Mouse (Mus musculus) R1 (cell line): Measurements from ENCODE around the gene Ntn4.
A peak's percentile ranks its signal among the peaks of the same experiment; 100 is the strongest.

Experiments
- DNase-seq: peaks from one replicate; pipeline ENCODE4 v3.0.0-alpha.2; 2018; ENCODE audit warnings: low read depth, low spot score

The Ntn4 gene

DNA sequence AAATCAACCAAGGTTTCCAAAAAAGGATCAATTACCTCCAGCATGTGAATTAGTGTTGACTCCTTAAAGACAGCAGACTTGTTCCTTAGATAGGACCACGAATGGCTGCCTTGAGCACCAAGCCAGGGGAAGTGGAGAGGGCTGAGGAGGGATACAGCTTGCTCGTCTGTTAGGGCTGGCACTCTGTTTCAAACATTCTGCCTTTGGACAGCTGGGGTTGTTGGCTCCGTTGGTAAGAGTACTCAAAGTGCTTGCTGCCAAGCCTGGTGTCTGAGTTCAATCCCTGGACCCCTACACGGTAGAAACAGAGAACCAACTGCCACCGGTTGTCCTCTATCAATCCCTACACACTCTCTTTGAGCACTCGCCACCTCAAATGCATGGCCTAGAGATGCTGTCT lies 90.0 kb downstream of the Ntn4 start:
- no peak for DNase-seq

DNA sequence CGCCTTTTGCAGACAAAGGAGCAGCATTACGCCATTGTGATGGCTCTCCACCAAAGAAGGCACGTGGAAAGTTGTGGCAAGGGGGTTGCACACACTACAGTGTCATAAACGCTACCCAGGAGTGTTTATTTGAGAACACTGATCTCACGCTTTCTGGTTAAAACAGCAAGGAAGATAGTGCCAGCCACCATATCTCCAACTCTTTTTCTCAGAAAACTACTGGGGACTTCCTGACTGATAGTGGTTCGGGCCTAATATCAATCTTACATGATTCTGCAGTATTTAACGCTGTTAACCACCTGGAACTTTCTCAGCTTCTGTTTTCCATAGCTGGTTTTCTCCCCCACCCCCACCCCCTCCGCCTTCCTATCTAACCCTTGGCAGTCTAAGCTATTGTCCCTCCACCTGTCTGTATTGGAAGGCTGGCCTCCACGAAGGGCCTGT lies 90.8 kb downstream of the Ntn4 start:
- peak; percentile 11 for DNase-seq

DNA sequence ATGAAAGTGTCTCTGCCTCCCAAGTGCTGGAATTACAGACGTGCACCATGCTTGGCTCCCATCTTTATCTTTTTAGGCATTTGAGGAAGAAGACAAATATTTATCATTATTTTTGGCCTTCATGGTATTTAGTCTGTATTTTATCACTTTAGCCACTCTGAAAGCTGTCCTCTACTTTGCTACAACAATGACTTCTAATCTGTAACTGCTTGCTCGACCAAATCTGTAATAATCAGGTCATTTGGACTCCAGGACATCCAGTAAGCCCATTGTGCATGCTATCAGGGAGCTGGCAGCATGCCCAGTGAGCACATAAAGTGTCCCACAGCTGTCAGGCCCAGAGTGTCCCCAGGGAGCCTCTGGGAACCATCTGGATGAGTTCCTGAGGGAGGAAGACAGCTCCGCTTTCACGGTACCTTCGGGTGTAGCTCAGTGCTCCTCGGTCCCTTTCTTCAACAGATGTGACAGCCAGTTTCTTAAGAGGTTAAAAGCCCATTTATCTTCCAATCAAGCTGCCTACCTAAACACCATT lies 95.7 kb downstream of the Ntn4 start:
- no peak for DNase-seq

DNA sequence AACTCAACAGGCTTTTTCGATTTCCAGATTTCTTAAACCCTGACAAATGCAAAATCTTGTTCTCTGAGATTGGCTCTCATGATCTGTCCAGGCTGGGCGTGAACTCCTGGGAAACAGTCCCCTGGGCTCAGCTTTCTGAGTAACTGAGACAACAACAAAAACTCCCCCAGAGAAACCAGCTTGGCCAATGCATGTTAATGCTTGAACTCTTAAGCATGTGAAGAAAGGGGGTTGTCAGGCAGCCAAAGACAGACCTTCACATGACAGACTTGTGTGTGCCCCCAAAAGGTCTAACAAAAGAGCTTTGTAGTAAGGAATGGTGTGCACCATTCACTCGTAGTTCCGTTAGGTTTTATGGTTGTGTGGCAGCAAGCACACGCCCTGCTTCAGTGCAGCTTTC lies 96.6 kb downstream of the Ntn4 start:
- no peak for DNase-seq

DNA sequence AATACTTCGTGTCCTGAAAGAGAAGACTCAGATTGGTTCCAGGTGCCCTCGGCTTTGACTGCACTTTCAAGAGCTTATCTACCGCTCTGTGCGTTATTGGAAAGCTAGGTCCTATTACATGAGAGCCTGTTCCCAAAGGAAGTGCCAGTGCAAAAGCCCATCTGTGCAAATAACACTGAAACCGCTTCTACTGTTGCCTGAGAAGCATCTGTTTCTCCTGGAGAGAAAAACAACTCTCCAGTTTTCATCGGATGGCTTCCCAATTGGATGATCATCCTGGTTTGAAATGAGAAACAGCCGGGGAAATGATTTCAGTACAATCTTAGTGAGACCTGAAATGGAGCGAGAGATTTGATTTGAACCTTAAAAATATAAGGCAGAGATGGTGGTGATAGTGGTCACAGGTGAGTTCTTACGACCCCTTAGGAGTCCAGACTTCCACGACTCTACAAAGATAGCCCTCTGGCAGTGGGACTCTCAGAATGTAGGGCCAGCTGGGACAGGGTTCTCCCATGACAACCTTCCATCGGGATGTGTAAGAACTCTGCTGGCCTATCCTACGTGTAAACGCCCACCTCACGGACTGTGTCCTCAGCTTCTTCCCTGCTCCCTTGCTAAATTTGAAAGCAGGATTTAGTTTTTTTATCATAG lies 101.1 kb downstream of the Ntn4 start:
- DNase-seq: no peak

DNA sequence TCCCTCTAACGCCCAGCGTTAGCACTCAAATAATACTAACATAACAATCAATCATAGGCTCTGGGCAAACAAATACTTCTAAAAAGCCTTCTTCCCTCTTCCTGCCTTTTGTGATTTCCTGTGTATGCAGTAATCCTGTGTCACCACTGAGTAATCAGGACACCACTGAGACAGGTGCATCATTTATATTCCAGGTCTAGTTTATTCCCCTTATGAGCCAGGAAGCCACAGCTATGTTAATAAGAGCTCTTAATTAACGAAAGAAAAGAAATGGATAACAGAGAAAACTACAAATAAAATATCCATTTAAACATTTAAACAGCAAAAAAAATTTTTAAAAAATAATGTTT lies 101.6 kb downstream of the Ntn4 start:
- DNase-seq: no peak

DNA sequence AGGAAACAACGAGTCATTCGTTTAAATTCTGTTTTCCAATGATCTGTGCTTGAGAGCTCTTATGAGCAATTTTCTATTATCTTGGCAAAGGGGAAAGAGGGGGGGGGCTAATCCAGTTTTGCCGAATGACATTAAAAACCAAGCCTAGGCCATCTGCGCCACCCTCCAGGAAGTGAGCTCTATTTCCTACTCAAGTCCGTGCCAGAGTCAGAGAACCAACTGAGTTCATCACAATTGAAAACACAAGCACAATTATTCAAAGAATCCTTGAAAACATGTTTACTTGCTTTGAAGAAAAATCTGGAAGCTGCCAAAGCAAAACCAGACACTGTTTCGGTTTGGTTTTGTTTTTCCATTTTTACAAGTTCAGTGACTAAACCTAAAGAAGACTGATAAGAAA lies 102.1 kb downstream of the Ntn4 start:
- no peak for DNase-seq

DNA sequence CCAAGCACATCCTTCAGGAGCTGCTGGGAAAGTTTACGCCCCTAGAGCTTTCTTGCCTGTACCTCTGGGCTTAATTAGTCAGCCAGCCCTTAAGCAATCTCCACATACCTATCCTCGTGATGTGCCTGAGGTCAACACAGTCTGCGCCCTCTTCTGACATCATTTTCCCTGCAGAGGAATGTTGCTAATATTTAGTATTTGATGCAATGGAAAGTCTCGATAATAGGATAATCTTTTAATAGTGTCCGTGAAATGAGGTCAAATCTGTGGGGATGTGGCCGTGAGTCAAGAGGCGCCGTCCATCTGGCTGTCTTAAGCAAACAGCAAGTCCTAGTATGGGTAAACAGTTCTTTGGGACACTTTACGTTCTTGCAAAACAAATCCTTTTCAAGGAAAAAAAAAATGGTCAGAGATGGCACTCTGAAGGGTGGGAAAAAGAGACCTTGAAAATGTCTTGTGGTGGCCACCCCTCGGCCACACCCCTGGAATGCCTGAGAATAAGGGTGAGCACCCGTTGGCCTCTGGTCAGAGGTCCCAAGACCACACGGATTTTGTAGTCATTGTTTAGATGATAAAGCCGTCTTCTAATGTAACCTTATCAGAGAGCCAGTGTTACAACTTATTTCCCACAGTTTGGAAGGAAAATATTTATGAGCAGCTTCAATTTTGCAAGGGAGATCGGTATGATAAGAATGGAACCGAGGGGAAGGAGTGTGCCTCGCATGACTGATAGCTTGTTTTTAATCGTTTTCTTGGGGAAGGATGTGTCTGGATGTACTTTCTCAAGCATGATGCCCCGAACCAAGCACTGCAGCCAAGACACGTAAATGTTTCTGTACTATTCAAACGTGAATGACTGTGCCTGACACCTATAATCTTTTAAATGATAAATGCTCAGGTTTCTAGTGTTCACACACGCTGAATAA lies 109.0 kb downstream of the Ntn4 start:
- DNase-seq: no peak

DNA sequence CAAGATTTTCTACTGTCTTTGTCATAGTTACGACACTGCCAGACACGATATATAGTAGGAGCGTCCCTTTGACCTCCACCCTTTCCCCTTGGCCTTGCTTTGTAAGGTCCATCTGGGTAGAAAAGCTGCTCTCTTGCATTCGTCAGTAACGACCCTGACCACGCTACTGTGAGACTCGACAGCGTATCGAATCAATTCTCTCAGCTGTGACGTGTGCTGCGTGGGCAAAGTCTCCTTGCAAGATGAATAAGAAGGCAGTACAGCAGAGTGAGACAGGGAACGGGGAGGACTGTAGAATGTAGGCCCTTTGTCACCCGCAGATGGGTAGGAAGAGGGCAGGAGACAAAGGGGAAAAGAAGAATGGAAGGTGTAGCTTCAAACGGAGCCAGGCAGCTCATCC lies 110.8 kb downstream of the Ntn4 start:
- DNase-seq: no peak

DNA sequence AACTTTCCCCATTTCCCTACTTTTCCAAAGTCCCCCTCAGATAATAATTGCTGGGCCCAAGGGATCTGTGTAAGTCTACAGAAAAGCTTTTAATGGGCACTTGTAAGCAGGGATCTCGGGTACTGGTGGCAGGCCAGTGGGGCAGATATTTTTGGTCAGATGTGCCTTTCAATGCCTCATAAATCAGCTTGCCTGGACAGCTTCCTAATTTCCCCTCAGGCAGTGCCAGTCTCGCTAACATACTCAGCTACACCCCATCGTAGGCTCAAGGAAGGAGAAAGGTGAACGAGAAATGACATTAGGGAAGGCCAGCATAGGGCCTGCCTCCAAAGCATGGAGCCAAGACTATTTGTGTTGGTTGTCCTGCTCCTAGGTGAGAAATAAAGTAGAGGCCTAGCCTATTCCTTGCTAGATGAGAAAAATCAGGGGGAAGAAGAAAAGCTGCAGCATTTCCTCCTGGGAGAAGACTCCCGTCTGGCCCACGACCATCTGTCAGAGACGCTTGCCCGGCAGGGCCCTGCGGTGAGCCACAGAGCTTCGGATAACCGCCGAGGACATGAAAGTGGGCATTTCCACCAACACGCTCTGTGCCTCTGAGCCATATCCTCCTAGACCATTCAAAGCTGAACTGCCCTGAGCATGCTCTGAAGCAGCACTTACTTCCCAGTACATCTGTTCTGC lies 113.4 kb downstream of the Ntn4 start:
- no peak for DNase-seq

DNA sequence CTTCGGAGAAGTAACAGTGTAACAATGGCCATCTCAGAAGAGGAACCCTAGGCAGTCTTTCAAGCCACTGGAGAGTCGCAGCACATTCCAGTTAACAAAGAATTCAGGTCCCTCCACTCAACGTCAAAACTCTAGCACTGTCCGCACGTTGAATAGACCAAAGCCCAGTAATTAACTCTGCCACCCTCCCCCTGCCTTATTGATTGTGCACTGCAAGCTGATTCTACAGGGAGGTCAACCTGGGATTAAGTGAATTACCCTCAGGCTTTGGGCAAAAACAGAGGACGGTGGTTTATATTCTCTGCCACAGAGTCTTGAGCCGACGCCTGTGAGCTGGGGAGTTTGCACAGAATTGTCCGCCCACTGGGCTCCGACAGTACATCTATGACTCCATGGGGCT lies 115.7 kb downstream of the Ntn4 start:
- no peak for DNase-seq

DNA sequence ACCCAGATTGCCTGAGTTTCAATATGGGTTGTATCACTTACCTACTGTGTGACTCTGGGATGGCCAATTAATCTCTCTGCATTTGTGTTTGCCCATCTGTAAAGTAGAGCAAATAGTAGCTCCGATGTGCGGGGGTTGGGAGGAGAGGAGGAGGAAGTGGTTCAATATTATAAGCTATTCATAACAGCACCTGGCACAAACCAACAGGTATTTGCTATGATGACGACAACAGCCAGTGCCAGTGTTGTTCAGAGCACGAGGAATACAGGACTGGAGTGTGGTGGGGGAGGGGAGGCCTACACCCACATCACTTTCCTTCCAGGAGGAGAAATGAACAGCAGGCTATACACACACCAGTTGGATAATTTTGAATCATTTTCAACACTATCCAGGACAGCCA lies 119.2 kb downstream of the Ntn4 start:
- no peak for DNase-seq

DNA sequence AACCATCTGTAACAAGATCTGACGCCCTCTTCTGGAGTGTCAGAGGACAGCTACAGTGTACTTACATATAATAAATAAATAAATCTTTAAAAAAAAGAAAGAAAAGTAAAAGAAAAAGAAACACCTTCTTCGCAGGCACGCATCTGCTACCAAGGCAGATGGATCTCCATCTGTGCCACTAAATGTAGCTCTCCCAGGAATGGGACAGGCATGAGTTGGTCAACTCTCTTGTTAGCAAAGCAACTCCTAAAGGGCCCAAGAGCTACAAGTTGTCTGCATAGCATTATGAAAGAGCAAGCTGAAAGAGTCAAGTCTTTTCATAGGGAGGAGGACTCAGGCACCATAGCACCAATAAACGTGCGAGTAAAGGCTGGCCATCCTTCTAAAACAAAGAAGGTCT lies 119.9 kb downstream of the Ntn4 start:
- DNase-seq: no peak

DNA sequence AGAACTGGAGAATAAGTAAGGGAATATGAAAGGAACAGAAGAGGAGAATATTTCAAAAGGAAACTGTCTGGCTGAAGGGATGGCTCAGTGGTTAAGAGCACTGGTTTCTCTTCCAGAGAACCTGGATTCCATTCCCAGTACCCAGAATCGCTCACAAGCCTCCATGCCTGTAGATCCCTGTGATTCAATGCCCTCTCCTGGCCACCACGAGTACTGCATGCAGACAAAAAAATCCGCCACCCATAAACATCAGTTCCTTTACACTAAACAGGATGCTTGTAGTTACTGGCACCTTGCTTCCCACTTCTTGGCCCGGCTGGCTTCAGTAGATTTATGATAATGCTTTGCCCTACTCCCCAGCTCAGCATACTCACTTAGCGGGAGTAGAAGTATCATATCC lies 122.6 kb downstream of the Ntn4 start:
- peak; percentile 75 for DNase-seq

DNA sequence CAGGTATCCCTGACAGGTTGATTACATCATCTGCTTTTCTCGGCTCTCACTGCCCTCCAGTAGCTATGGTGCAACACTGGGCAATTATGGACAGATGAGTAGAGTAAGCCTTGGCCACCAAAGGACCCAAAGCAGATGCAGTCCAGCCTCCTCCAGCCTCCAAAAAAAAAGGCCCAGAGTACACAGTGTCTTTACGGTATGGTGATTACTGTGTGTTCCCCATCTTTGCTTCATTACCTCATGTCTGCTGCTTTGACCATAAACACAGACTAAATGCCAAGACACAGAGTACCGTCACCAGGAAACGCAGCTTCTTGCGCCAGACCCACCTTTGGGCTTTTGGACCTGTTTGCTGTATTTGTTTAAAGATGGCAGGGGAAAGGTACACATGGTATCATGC lies 125.7 kb downstream of the Ntn4 start:
- no peak for DNase-seq

DNA sequence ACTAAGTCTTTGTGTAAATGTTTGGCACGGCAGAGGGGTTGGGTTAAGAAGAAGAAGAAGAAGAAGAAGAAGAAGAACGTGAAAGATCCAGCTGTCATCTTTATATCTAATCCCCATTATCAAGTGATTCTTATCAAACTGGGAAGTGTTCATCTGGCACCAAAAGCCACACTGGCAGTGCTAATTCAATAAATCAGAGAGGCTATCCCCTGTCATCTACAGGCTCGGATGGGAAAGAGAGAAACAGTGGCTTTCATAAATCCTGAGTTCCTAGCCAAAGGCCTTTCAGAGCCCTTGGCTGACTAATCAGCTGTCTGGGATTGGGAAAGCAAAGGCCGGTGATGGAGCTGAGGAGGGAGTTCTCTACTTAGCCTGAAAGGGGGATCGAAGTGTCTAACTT lies 126.8 kb downstream of the Ntn4 start:
- DNase-seq: no peak

DNA sequence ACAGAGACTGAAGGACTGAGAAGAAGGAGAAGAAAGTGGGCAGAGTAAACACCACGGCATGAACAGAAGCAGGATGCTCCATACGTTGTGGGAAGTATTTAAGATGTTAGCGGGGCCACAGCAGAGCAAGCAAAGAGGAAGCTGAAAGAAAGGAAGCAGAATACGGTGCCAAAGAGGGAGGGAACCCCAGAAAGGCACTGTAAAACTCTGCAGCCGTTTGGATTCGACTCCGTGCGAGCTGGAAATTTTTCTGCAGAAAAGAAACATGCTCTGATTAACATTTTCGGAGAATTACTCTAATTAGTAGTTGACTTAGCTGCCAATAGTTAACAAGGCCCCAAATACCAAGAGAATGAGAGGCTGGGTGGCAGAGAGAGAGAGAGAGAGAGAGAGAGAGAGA lies 127.7 kb downstream of the Ntn4 start:
- no peak for DNase-seq

DNA sequence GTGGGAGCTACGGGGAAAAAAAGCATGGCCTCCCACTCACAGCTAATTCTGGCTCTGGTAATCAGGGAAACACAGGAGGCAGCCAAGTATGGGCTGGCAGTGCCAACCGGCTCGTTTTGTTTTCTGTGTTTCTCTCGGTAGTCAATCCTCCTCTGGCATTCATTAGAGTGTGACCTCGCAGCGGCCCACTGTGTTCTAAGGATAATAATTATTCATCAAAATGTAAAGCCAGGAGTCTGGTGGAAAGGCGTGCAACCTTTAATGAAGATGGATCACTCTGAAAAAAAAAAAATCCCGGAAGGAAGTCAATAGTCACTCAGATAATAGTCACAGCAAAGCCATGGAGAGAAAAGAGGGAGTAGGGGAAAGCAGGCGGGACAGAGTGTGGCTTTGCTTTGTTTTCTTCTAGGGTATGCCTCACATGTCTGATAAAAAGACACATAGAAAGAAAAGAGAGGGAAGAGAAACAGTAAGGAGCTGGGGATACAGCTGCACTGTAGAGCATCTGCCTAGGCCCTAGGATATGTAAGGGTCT lies 131.5 kb downstream of the Ntn4 start:
- no peak for DNase-seq

DNA sequence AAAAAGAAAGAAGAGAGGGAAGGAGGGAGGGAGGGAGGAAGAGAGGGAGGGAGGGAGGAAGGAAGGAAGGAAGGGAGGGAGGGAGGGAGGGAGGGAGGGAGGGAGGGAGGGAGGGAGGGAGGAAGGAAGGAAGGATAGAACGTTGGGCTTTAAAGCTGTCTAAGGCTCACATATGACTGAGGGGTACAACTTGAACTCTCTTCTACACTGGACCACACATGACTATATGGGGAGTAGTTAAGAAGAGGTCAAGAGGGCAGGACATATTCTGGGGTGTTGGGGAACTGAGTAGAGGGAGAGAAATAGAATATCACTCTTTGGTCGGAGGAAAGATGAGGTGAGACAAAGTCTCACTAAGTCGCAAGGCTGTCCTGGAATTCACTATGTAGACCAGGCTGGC lies 132.0 kb downstream of the Ntn4 start:
- DNase-seq: no peak

DNA sequence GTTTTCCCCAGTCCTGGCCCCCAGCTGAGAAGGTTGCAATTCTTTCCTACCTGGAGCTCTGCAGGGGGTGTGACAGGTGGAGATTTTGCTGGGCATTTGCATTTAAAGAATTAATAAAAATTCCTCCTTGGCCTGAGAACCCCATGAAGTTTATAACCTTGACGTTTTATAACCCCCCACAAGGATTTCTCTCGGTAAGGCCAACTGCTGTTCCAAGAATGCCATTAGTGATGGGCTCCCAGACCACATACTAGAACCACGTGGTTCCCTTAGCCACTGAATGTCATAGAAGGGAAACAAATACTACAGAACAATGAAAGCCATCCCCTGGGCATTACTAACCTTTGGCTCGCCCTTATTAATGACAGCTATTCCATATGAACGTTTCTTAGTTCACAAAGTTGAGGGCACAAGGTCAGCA lies 136.3 kb downstream of the Ntn4 start:
- DNase-seq: no peak

DNA sequence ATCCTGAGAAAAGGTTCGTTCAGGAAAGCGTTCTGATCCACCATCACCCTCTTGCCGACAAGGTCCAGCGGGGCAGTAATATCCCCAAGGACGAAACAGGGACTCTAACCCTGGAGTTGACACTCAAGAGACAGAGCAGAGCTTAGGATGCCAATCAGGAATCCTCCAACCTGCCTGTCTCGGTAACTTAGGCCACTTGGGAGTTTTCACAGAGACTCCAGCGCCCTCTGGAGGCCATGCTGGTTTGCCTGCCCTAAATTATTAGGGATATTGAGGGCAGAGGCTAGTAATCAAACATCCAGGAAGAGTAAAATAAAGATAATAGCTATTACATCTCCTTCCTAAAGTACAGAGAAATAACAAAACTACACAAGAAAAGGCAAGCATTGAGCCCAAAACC lies 136.9 kb downstream of the Ntn4 start:
- DNase-seq: peak; percentile 60
